Mouse (Mus musculus): ENCODE measurements around the gene Arsk.

The Arsk gene

DNA sequence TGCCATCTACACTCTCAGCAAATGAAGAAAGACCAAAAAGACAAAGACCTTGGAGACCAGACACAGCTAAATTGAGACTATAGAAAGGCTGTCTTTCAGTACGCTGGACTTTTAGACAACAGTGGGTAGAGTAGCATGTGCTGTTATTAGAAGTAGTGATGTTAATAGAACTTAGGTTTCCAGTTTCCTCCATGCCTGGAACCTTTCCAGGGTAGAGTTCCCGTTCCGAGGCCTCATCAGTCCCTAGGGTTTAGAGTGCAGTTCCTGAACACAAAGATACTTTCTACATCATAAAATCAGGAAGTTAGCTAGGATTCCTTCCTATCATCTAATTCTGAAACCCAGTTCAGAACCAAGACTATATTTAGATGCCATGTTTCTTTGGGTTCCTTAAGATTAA, 73.9 kb downstream of the Arsk start:
- no peak for DNase-seq (ENCODE audit: low read depth, low spot score)

DNA sequence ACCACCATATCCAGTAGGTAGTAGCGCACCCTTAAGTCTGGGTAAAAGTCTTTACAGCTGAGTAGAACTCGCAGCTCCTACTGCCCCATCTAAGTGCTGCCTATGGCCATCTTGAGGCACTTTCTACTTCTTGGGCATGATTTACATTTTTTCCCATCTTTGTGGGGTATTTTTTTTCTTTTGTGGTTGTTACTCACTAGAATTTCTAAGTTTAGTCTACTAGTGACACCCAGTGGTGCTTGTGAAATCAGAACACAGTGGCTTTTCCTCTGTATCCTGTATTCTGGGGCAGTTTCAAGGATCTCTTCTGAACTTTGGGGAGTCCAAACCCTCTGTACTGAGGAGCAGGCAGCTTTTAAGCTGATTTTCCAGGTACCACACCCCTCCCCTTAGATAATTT, 76.7 kb downstream of the Arsk start:
- DNase-seq (ENCODE audit: low read depth, low spot score): no peak

GRCm38 (mm10) chr13:76018844-76019400, 79.5 kb downstream of the Arsk start:
- DNase-seq (ENCODE audit: low read depth, low spot score): no peak

- peak; percentile 98 for DNase-seq (ENCODE audit: low read depth, low spot score)
These were observed 80.3 kb downstream of the Arsk start, which contains the start of gene Rfesd for GRCm38 (mm10) chr13:76017974-76018843. Rfesd (minus strand) TSS chr13:76018719.

GRCm38 (mm10) chr13:76017465-76017864, 81.0 kb downstream of the Arsk start:
- peak; percentile 45 for DNase-seq (ENCODE audit: low read depth, low spot score)

- no peak for DNase-seq (ENCODE audit: low read depth, low spot score)
These were observed 83.9 kb downstream of the Arsk start for GRCm38 (mm10) chr13:76014511-76014910.
